In genomic region chr2:131213773-131214172, GRCm38 (mm10) we compare ENCODE assay signal across 12 mouse cellular contexts. TPM values are rescaled to one million over a fixed set of nuclear protein-coding genes. Genes with fewer than 3 reads are reported as not detected.
A peak's percentile ranks its signal among the peaks of the same experiment; 100 is the strongest.
DNase-seq lines count a peak whose midpoint lies in the region; ATAC-seq lines count a peak whose summit lies in the region.
"Had no signal": no experiment of that assay in that cellular context is flagged by ENCODE, and none has a peak within 500 bp of the region (broad histone marks: within the 10 kb centered on the region; RNA-seq: fewer than 3 reads in every experiment).

No protein-coding gene starts in this region.

- H3K9ac ChIP-seq in limb, embryonic 15.5 days: no peak overlapping the region
- peak overlapping the region; percentile 1; the same call in 1 of the 2 replicates for H3K9ac ChIP-seq in stomach, embryonic 16.5 days (ENCODE audit: low read length)

- DNase-seq in spleen, postnatal 36 days (ENCODE audit: low spot score in 2 of 2): peak; percentile 24 to 55
- DNase-seq in spleen, adult 18-20 months: no peak
- DNase-seq in heart, embryonic 10.5 days (ENCODE audit: low spot score): no peak
- DNase-seq in right cerebral cortex, adult 2 months (ENCODE audit: low spot score in 2 of 2): no peak
- DNase-seq in lung, postnatal 25 days (ENCODE audit: low spot score): no peak
- DNase-seq: kidney, adult 2 months; left cerebral cortex, postnatal 4 days; lung, postnatal 14 days; right cerebral cortex, postnatal 14 days; thymus, adult 18-20 months had no signal

- 72% methylated on average over 7 of the region's 7 CpGs for WGBS in heart, embryonic 10.5 days
- WGBS in limb, embryonic 15.5 days: 80% methylated on average over 7 of the region's 7 CpGs
- WGBS in stomach, embryonic 16.5 days: 75% methylated on average over 7 of the region's 7 CpGs

- H3K9me3 ChIP-seq in heart, embryonic 10.5 days: no peaks in the 10 kb centered on the region
- H3K9me3 ChIP-seq in limb, embryonic 15.5 days: no peaks in the 10 kb centered on the region
- H3K9me3 ChIP-seq in stomach, embryonic 16.5 days (replicated peaks; ENCODE audit: control insufficient read depth, low read length): no peaks in the 10 kb centered on the region

- H3K27me3 ChIP-seq in heart, embryonic 10.5 days (ENCODE audit: insufficient read depth, poor library complexity, severe bottlenecking): no peaks in the 10 kb centered on the region
- H3K27me3 ChIP-seq in limb, embryonic 15.5 days: no peaks in the 10 kb centered on the region
- no peaks in the 10 kb centered on the region for H3K27me3 ChIP-seq in stomach, embryonic 16.5 days (ENCODE audit: control insufficient read depth, insufficient read depth, low read length)

- peaks cover 38% of the 10 kb centered on the region for H3K4me1 ChIP-seq in heart, embryonic 10.5 days
- peaks cover 21% of the 10 kb centered on the region for H3K4me1 ChIP-seq in limb, embryonic 15.5 days
- peaks cover 21% of the 10 kb centered on the region for H3K4me1 ChIP-seq in stomach, embryonic 16.5 days (ENCODE audit: control insufficient read depth, insufficient read depth, low read length)

- H3K27ac ChIP-seq in heart, embryonic 10.5 days: peak overlapping the region; percentile 71; the same call in 1 of the 2 replicates
- peak overlapping the region; percentile 24; the same call in 1 of the 2 replicates for H3K27ac ChIP-seq in limb, embryonic 15.5 days
- H3K27ac ChIP-seq in stomach, embryonic 16.5 days (ENCODE audit: low read length): no peak overlapping the region; the same call in 1 of the 2 replicates

- peaks cover 22% of the 10 kb centered on the region for H3K36me3 ChIP-seq in heart, embryonic 10.5 days
- peaks cover 22% of the 10 kb centered on the region for H3K36me3 ChIP-seq in limb, embryonic 15.5 days
- no peaks in the 10 kb centered on the region for H3K36me3 ChIP-seq in stomach, embryonic 16.5 days (ENCODE audit: control insufficient read depth, insufficient read depth, low read length)

- ATAC-seq in limb, embryonic 15.5 days (ENCODE audit: insufficient number of reproducible peaks, low FRiP score, low TSS enrichment, low read depth): no peak
- ATAC-seq in stomach, embryonic 16.5 days (ENCODE audit: insufficient read depth, low FRiP score): no peak

- no peak overlapping the region for H3K4me3 ChIP-seq in heart, embryonic 10.5 days
- no peak overlapping the region for H3K4me3 ChIP-seq in limb, embryonic 15.5 days
- H3K4me3 ChIP-seq in stomach, embryonic 16.5 days (replicated peaks; ENCODE audit: low read length): no peak overlapping the region

- no peak overlapping the region for H3K4me2 ChIP-seq in limb, embryonic 15.5 days
- H3K4me2 ChIP-seq in stomach, embryonic 16.5 days (ENCODE audit: low read depth, low read length): no peak overlapping the region

RNA-seq across cellular contexts. Expression of gene Ap5s1, which starts 6.9 kb away (rescaled TPM):
- polyA plus RNA-seq in heart, embryonic 10.5 days (2016; fragmentation: Nextera tagmentation; extraction: Ambion mirVana): 23.6 and 33.3 TPM in 2 replicates
- 26.7 and 27.8 TPM in 2 replicates for polyA plus RNA-seq in limb, embryonic 15.5 days (2015; fragmentation: Nextera tagmentation; extraction: Ambion mirVana)
- 25.7 and 26.4 TPM in 2 replicates for polyA plus RNA-seq in stomach, embryonic 16.5 days (2015; fragmentation: Nextera tagmentation; extraction: Ambion mirVana)

RNA-seq across cellular contexts. Expression of gene Mavs, which starts 20.1 kb away (rescaled TPM):
- 20.3 and 21.6 TPM in 2 replicates for polyA plus RNA-seq in heart, embryonic 10.5 days (2016; fragmentation: Nextera tagmentation; extraction: Ambion mirVana)
- 19.2 and 22.5 TPM in 2 replicates for polyA plus RNA-seq in limb, embryonic 15.5 days (2015; fragmentation: Nextera tagmentation; extraction: Ambion mirVana)
- polyA plus RNA-seq in stomach, embryonic 16.5 days (2015; fragmentation: Nextera tagmentation; extraction: Ambion mirVana): 23.7 and 29.3 TPM in 2 replicates

RNA-seq across cellular contexts. Expression of gene Spef1, which starts 26.7 kb away (rescaled TPM):
- polyA plus RNA-seq in heart, embryonic 10.5 days (2016; fragmentation: Nextera tagmentation; extraction: Ambion mirVana): 0.75 and 1.5 TPM in 2 replicates
- polyA plus RNA-seq in limb, embryonic 15.5 days (2015; fragmentation: Nextera tagmentation; extraction: Ambion mirVana): 5.3 and 6.1 TPM in 2 replicates
- polyA plus RNA-seq in stomach, embryonic 16.5 days (2015; fragmentation: Nextera tagmentation; extraction: Ambion mirVana): 3.6 and 4.8 TPM in 2 replicates

RNA-seq across cellular contexts. Expression of gene Cdc25b, which starts 27.0 kb away (rescaled TPM):
- 27.8 and 35.9 TPM in 2 replicates for polyA plus RNA-seq in heart, embryonic 10.5 days (2016; fragmentation: Nextera tagmentation; extraction: Ambion mirVana)
- 51.2 and 51.3 TPM in 2 replicates for polyA plus RNA-seq in limb, embryonic 15.5 days (2015; fragmentation: Nextera tagmentation; extraction: Ambion mirVana)
- 72.3 and 72.8 TPM in 2 replicates for polyA plus RNA-seq in stomach, embryonic 16.5 days (2015; fragmentation: Nextera tagmentation; extraction: Ambion mirVana)

RNA-seq across cellular contexts. Expression of gene Cenpb, which starts 33.9 kb away (rescaled TPM):
- polyA plus RNA-seq in heart, embryonic 10.5 days (2016; fragmentation: Nextera tagmentation; extraction: Ambion mirVana): 4.9 and 5.1 TPM in 2 replicates
- 9.6 and 12.0 TPM in 2 replicates for polyA plus RNA-seq in limb, embryonic 15.5 days (2015; fragmentation: Nextera tagmentation; extraction: Ambion mirVana)
- 9.2 and 10.4 TPM in 2 replicates for polyA plus RNA-seq in stomach, embryonic 16.5 days (2015; fragmentation: Nextera tagmentation; extraction: Ambion mirVana)

Comparison
In these comparisons a context has a peak if more than half of its experiments do, and no peak if none do; other contexts are left out.
1. DNase-seq: peak in spleen, postnatal 36 days (2 of 2); none in spleen, adult 18-20 months (0 of 2), heart, embryonic 10.5 days (single experiment), right cerebral cortex, adult 2 months (0 of 2) and lung, postnatal 25 days (single experiment).